Mouse (Mus musculus): Measurements from ENCODE around the gene Bicdl2. TPM values are rescaled to one million over a fixed set of nuclear protein-coding genes. Genes with fewer than 3 reads are reported as not detected.

Gene Bicdl2
- polyA plus RNA-seq, 1 experiment, result 0.28 TPM

Other genes with a start within 250 kb of the Bicdl2 start
- not detected for gene Vmn2r117, start 180.8 kb upstream of the Bicdl2 start, polyA plus RNA-seq (2012; fragmentation: generic; extraction: Trizol)
- gene Zfp213, start 96.3 kb upstream of the Bicdl2 start, polyA plus RNA-seq (2012; fragmentation: generic; extraction: Trizol), result 13.0 TPM
- 5.2 TPM for gene Zfp13, start 61.0 kb upstream of the Bicdl2 start, polyA plus RNA-seq (2012; fragmentation: generic; extraction: Trizol)
- 0.09 TPM for gene Zscan10, start 59.6 kb upstream of the Bicdl2 start, polyA plus RNA-seq (2012; fragmentation: generic; extraction: Trizol)
- 0.01 TPM for gene Mmp25, start 15.2 kb upstream of the Bicdl2 start, polyA plus RNA-seq (2012; fragmentation: generic; extraction: Trizol)
- gene Hcfc1r1, start 13.1 kb downstream of the Bicdl2 start, polyA plus RNA-seq (2012; fragmentation: generic; extraction: Trizol), result 253 TPM
- gene Thoc6, start 13.4 kb downstream of the Bicdl2 start, polyA plus RNA-seq (2012; fragmentation: generic; extraction: Trizol), result 60.5 TPM
- gene Tnfrsf12a, start 17.0 kb downstream of the Bicdl2 start, polyA plus RNA-seq (2012; fragmentation: generic; extraction: Trizol), result 916 TPM
- not detected for gene Cldn6, start 18.7 kb downstream of the Bicdl2 start, polyA plus RNA-seq (2012; fragmentation: generic; extraction: Trizol)
- 0.54 TPM for gene Cldn9, start 23.5 kb downstream of the Bicdl2 start, polyA plus RNA-seq (2012; fragmentation: generic; extraction: Trizol)
- gene 1520401A03Rik, start 62.3 kb downstream of the Bicdl2 start, polyA plus RNA-seq (2012; fragmentation: generic; extraction: Trizol), result 0.01 TPM
- gene Pkmyt1, start 65.8 kb downstream of the Bicdl2 start, polyA plus RNA-seq (2012; fragmentation: generic; extraction: Trizol), result 14.8 TPM
- 12.5 TPM for gene Paqr4, start 80.4 kb downstream of the Bicdl2 start, polyA plus RNA-seq (2012; fragmentation: generic; extraction: Trizol)
- gene Kremen2, start 85.3 kb downstream of the Bicdl2 start, polyA plus RNA-seq (2012; fragmentation: generic; extraction: Trizol), result 0.05 TPM
- 92.5 TPM for gene Flywch1, start 111.1 kb downstream of the Bicdl2 start, polyA plus RNA-seq (2012; fragmentation: generic; extraction: Trizol)
- 0.27 TPM for gene Flywch2, start 125.6 kb downstream of the Bicdl2 start, polyA plus RNA-seq (2012; fragmentation: generic; extraction: Trizol)
- gene Srrm2, start 130.0 kb downstream of the Bicdl2 start, polyA plus RNA-seq (2012; fragmentation: generic; extraction: Trizol), result 63.8 TPM
- 852 TPM for gene Elob, start 168.6 kb downstream of the Bicdl2 start, polyA plus RNA-seq (2012; fragmentation: generic; extraction: Trizol)
- gene Prss33, start 175.6 kb downstream of the Bicdl2 start, polyA plus RNA-seq (2012; fragmentation: generic; extraction: Trizol), result not detected
- gene Prss32, start 183.3 kb downstream of the Bicdl2 start, polyA plus RNA-seq (2012; fragmentation: generic; extraction: Trizol), result 0.02 TPM
- 0.02 TPM for gene Prss41, start 183.7 kb downstream of the Bicdl2 start, polyA plus RNA-seq (2012; fragmentation: generic; extraction: Trizol)
- gene Prss21, start 207.6 kb downstream of the Bicdl2 start, polyA plus RNA-seq (2012; fragmentation: generic; extraction: Trizol), result not detected
- not detected for gene Dcpp1, start 220.4 kb downstream of the Bicdl2 start, polyA plus RNA-seq (2012; fragmentation: generic; extraction: Trizol)
- gene Dcpp2, start 220.4 kb downstream of the Bicdl2 start, polyA plus RNA-seq (2012; fragmentation: generic; extraction: Trizol), result not detected